Mouse (Mus musculus) CH12.LX (cell line): ENCODE measurements around the gene Nlrp9c. TPM values are rescaled to one million over a fixed set of nuclear protein-coding genes. Genes with fewer than 3 reads are reported as not detected.

Experiments
- polyA plus RNA-seq: library from polyadenylated mRNA; unstranded; fragments of >175 nt; gene quantifications from 2 replicates; pipeline ENCODE4 v1.2.1, GENCODE M21; 2012; ENCODE audit warnings: low read depth; ENCODE audit not compliant: insufficient read length
- total RNA-seq, 2 experiments: library from RNA; depleted of rRNA; stranded (reverse); fragments of 300-350 nt in 1 of 2; fragments of >200 nt in 1 of 2; gene quantifications; 2 replicates each; pipeline ENCODE4 v1.2.3; 2012 to 2014

The Nlrp9c gene
- total and polyA plus RNA-seq, 3 experiments = not detected

Other genes starting within 250 kb of the Nlrp9c start
- gene Cyp2b9, start 230.3 kb downstream of the Nlrp9c start, total RNA-seq (2012; rRNA removed) = not detected in 2 replicates
- gene Cyp2b9, start 230.3 kb downstream of the Nlrp9c start, total RNA-seq (2014; rRNA removed) = not detected in 2 replicates
- not detected in 2 replicates for gene Cyp2b9, start 230.3 kb downstream of the Nlrp9c start, polyA plus RNA-seq
- gene Vmn1r184, start 143.4 kb downstream of the Nlrp9c start, total RNA-seq (2012; rRNA removed) = not detected in 2 replicates
- gene Vmn1r184, start 143.4 kb downstream of the Nlrp9c start, total RNA-seq (2014; rRNA removed) = not detected in 2 replicates
- gene Vmn1r184, start 143.4 kb downstream of the Nlrp9c start, polyA plus RNA-seq = not detected in 2 replicates
- gene Cyp2a4, start 96.5 kb downstream of the Nlrp9c start, total RNA-seq (2012; rRNA removed) = not detected in 2 replicates
- gene Cyp2a4, start 96.5 kb downstream of the Nlrp9c start, total RNA-seq (2014; rRNA removed) = not detected in 2 replicates
- gene Cyp2a4, start 96.5 kb downstream of the Nlrp9c start, polyA plus RNA-seq = not detected in 2 replicates
- not detected in 2 replicates for gene Nlrp4a, start 31.4 kb upstream of the Nlrp9c start, total RNA-seq (2012; rRNA removed)
- gene Nlrp4a, start 31.4 kb upstream of the Nlrp9c start, total RNA-seq (2014; rRNA removed) = not detected in 2 replicates
- not detected in 2 replicates for gene Nlrp4a, start 31.4 kb upstream of the Nlrp9c start, polyA plus RNA-seq
- not detected in 2 replicates for gene Nlrp9a, start 131.3 kb upstream of the Nlrp9c start, total RNA-seq (2012; rRNA removed)
- not detected in 2 replicates for gene Nlrp9a, start 131.3 kb upstream of the Nlrp9c start, total RNA-seq (2014; rRNA removed)
- gene Nlrp9a, start 131.3 kb upstream of the Nlrp9c start, polyA plus RNA-seq = not detected in 2 replicates
- not detected in 2 replicates for gene Vmn1r185, start 214.8 kb upstream of the Nlrp9c start, total RNA-seq (2012; rRNA removed)
- not detected in 2 replicates for gene Vmn1r185, start 214.8 kb upstream of the Nlrp9c start, total RNA-seq (2014; rRNA removed)
- not detected in 2 replicates for gene Vmn1r185, start 214.8 kb upstream of the Nlrp9c start, polyA plus RNA-seq